Mouse (Mus musculus) neural tube, embryonic 10.5 days (tissue): ENCODE measurements around the gene Dhx9.
"Not testable (repeated sequence)": the region's sequence is repeated elsewhere in the genome, so short reads cannot be mapped to it uniquely, and the experiment has no call there.

Experiments
- DNase-seq: peaks from one replicate; pipeline ENCODE4 v3.0.0-alpha.2; 2017; ENCODE audit warnings: low spot score; ENCODE audit errors: extremely low spot score

The Dhx9 gene

DNA sequence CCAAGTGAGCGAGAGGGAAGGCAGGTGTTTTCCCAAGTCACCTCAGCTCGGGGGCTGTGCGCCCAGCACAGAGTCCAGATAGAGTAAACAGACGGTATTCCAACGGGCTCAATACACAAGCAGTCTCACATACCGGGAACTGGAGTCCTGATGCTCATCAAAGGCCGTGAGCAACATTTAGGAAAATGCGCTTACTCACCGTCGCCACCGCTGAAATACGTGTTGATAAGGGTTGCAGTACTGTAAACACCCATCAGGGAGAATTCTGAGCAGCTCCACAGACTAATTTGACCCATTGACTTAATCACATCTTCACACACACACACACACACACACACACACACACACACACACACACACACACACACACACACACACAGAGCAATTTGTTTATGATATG, 63.2 kb downstream of the Dhx9 start:
- DNase-seq = no peak

DNA sequence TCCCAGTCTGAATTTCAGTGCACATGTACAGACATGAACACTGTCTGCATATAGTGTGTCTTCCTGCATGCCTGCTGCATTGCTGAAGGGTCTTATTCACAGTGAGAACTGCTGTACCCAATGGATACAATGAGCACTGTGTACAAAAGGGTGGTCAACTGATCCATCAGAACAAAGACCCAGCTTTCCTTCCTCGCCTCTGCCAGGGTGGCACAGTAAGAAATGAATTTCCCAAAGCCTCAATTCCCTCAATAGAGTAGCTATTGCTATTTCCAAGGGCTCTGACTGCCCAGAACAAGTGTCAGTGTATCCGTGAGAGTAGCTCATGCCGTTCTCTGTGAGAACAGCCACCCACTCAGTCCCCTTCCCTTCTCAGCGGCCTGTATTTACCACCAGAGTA, 69.7 kb downstream of the Dhx9 start:
- not testable (repeated sequence) for DNase-seq

- not testable (repeated sequence) for DNase-seq
Observed at GRCm38 (mm10) chr1:153416271-153416832, 71.1 kb downstream of the Dhx9 start.

- DNase-seq = not testable (repeated sequence)
Observed at GRCm38 (mm10) chr1:153415742-153416141, 71.7 kb downstream of the Dhx9 start.

DNA sequence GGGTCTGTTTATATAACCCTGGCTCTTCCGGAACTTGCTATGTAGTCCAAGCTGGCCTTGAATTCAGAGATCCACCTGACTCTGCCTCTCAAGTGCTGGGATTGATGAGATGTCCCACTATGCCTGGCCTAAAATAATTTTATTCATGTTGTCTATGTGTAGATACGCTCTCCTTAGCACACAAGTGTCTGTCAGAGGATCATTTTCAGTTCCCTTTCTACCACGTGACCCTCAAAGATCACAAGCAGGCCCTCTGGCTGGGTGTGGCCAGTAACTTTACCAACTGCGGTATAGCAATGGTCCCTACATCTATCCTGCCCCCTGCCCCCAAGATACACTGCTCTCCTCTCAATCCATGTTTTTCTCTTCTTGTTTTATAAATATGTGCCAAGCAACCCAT, 72.5 kb downstream of the Dhx9 start:
- no peak for DNase-seq

GRCm38 (mm10) chr1:153414114-153414723, 73.2 kb downstream of the Dhx9 start:
- DNase-seq = not testable (repeated sequence)

DNA sequence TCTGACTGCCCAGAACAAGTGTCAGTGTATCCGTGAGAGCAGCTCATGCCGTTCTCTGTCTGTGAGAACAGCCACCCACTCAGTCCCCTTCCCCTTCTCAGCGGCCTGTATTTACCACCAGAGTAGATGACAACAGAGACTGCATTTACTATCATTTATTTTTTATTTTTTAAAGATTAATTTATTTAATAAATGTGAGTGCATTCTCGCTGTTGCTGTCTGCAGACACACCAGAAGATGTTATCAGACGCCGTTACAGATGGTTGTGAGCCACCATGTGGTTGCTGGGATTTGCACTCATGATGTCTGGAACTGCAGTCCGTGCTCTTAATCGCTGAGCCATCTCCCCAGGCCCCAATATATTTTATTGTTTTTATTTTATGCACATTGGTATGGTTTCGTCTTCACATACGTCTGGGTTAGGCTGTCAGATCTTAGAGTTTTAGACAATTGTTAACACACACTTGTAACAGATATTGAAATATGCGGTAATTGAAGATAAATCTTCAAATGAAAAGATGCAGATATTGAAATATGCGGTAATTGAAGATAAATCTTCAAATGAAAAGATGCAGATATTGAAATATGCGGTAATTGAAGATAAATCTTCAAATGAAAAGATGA, 74.0 kb downstream of the Dhx9 start:
- not testable (repeated sequence) for DNase-seq

DNA sequence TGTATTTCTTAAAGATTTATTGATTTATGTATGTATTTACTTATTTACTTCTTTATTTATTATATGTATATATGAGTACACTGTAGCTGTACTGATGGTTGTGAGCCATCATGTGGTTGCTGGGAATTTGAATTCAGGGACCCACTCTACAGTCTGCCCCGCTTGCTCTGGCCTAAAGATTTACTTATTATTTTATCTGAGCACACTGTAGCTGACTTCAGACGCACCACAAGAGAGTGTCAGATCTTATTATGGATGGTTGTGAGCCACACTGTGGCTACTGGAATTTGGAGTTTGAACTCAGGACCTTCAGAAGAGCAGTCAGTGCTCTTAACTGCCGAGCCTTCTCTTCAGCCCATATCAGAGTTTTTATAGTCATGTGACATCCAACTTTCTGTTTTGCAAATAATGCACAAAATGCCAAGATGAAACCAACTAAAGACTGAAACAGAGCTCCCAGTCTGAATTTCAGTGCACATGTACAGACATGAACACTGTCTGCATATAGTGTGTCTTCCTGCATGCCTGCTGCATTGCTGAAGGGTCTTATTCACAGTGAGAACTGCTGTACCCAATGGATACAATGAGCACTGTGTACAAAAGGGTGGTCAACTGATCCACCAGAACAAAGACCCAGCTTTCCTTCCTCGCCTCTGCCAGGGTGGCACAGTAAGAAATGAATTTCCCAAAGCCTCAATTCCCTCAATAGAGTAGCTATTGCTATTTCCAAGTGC, 74.6 kb downstream of the Dhx9 start:
- DNase-seq = not testable (repeated sequence)

DNA sequence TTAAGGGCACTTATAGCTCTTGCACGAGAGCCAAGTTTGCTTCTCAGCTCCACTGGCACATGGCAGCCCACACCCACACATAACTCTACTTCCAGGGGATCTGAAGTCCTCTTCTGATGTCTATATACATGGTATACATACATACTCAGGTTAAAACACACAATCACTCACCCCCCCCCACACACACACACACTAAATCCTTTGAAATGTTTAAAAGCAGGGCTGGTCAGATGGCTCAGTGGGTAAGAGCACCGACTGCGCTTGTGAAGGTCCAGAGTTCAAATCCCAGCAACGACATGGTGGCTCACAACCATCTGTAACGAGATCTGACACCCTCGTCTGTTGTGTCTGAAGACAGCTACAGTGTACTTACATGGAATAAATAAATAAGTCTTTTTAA, 75.7 kb downstream of the Dhx9 start:
- DNase-seq = no peak

- DNase-seq = not testable (repeated sequence)
Observed at GRCm38 (mm10) chr1:153410915-153411314, 76.5 kb downstream of the Dhx9 start.

GRCm38 (mm10) chr1:153408296-153408695, 79.2 kb downstream of the Dhx9 start:
- DNase-seq = not testable (repeated sequence)

DNA sequence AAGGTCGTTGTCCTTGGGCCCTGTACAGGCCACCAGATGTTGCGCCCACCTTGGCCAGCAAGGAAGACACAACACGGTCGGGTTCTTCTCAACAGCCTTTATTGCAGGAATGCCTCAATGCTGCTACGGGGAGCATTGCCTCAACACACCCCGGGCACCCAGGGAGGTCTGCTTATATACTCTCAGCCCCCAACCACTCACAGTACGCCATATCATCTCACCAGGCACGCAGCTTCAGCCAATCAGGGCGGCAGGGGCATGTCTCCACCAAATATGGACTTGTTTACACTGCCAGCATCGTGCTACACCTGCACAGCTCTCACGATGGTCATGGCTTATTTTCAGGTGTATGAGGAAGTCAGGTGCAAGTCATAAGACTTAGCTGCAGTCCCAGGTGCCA, 79.8 kb downstream of the Dhx9 start:
- not testable (repeated sequence) for DNase-seq
